Mouse (Mus musculus) lung, postnatal 14 days (tissue): Measurements from ENCODE around the gene Spats2l.

Experiments used
- DNase-seq: peaks from one replicate; pipeline ENCODE4 v3.0.0; 2021

Gene Spats2l

GRCm38 (mm10) chr1:57991277-57991676 is 217.3 kb downstream of the Spats2l start:
- DNase-seq, result no peak

GRCm38 (mm10) chr1:57995432-57996132 is 221.6 kb downstream of the Spats2l start, which contains the start of gene Sgo2a:
Gene Sgo2a, plus strand, starts transcription at chr1:57995971.
- DNase-seq, result peak; percentile 94

- DNase-seq, result no peak
Measured at GRCm38 (mm10) chr1:57996133-57996615, 222.2 kb downstream of the Spats2l start.
